Mouse (Mus musculus): ENCODE measurements around the gene Gtf2h5. TPM values are rescaled to one million over a fixed set of nuclear protein-coding genes. Genes with fewer than 3 reads are reported as not detected.

The Gtf2h5 gene
- 170 and 180 TPM in 2 replicates for polyA plus RNA-seq (2014; fragmentation: Nextera tagmentation; extraction: Ambion mirVana)

- peak within 1 kb of the TSS; percentile 75 for H3K4me2 ChIP-seq (ENCODE audit: low read depth, low read length)
- peaks cover 2% of the 10 kb centered on the region; the same call in 1 of the 2 replicates for H3K4me1 ChIP-seq (ENCODE audit: control insufficient read depth, insufficient read depth, low read length)
- peak within 1 kb of the TSS; percentile 83 for H3K27ac ChIP-seq (replicated peaks; ENCODE audit: low read depth, low read length)
- H3K9me3 ChIP-seq (replicated peaks; ENCODE audit: control insufficient read depth, low read length): no peaks in the 10 kb centered on the region
- WGBS: under 1% methylated on average over 70 of the region's 70 CpGs
- H3K27me3 ChIP-seq (ENCODE audit: control insufficient read depth, insufficient read depth, low read length): no peaks in the 10 kb centered on the region
- DNase-seq (ENCODE audit: low spot score): peak; percentile 98
- peak within 1 kb of the TSS; percentile 84 for H3K4me3 ChIP-seq (ENCODE audit: low read depth, low read length)
- H3K9ac ChIP-seq (replicated peaks; ENCODE audit: low read length): peak within 1 kb of the TSS; percentile 84
- ATAC-seq (replicated peaks; ENCODE audit: insufficient number of reproducible peaks, low FRiP score, low TSS enrichment, low read depth): peak; percentile 98
- no peaks in the 10 kb centered on the region for H3K36me3 ChIP-seq (replicated peaks; ENCODE audit: control insufficient read depth, insufficient read depth, low read depth, low read length)
Observed at GRCm38 (mm10) chr17:6079287-6080122, at the start of gene Gtf2h5, which contains the start of gene Serac1. Gene Gtf2h5 (plus strand): TSS chr17:6079786. Gene Serac1 (minus strand): TSS chr17:6079741.

GRCm38 (mm10) chr17:6035661-6036060 lies 43.9 kb upstream of the Gtf2h5 start:
- H3K36me3 ChIP-seq (replicated peaks; ENCODE audit: control insufficient read depth, insufficient read depth, low read depth, low read length): no peaks in the 10 kb centered on the region
- no peak overlapping the region for H3K27ac ChIP-seq (replicated peaks; ENCODE audit: low read depth, low read length)
- no peaks in the 10 kb centered on the region for H3K9me3 ChIP-seq (replicated peaks; ENCODE audit: control insufficient read depth, low read length)
- H3K9ac ChIP-seq (replicated peaks; ENCODE audit: low read length): no peak overlapping the region
- H3K4me2 ChIP-seq (ENCODE audit: low read depth, low read length): no peak overlapping the region
- H3K27me3 ChIP-seq (ENCODE audit: control insufficient read depth, insufficient read depth, low read length): no peaks in the 10 kb centered on the region
- no peak overlapping the region for H3K4me3 ChIP-seq (ENCODE audit: low read depth, low read length)
- WGBS: 39% methylated on average over 8 of the region's 8 CpGs
- H3K4me1 ChIP-seq (ENCODE audit: control insufficient read depth, insufficient read depth, low read length): no peaks in the 10 kb centered on the region
- ATAC-seq (replicated peaks; ENCODE audit: insufficient number of reproducible peaks, low FRiP score, low TSS enrichment, low read depth) (no peak), DNase-seq (ENCODE audit: low spot score) (no peak)

DNA sequence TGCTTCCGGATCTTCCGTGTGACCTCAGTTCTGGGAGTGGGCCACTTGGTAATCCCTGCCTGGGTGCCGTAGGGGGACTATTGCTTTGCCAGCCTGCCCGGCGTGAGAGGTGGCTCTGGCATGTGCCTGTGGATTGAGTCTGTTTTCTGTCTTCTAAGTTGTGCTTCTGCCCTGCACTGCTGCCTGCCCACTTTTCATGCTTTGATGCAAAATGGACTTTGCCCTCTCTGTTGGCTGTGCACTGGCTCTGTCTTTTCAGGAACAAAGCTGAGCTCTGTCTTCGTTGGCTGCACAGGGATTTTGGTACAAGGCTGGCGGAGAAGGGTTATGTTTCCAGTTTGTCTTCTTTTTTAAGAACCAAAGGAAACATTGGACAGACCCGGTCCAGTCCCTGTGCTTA lies 43.1 kb upstream of the Gtf2h5 start:
- Histone ChIP-seq H3K4me2 (ENCODE audit: low read depth, low read length) (no peak overlapping the region), H3K36me3 (replicated peaks; ENCODE audit: control insufficient read depth, insufficient read depth, low read depth, low read length) (no peaks in the 10 kb centered on the region), H3K4me1 (ENCODE audit: control insufficient read depth, insufficient read depth, low read length) (no peaks in the 10 kb centered on the region), H3K4me3 (ENCODE audit: low read depth, low read length) (no peak overlapping the region), H3K27ac (replicated peaks; ENCODE audit: low read depth, low read length) (no peak overlapping the region), H3K9me3 (replicated peaks; ENCODE audit: control insufficient read depth, low read length) (no peaks in the 10 kb centered on the region), H3K27me3 (ENCODE audit: control insufficient read depth, insufficient read depth, low read length) (no peaks in the 10 kb centered on the region), H3K9ac (replicated peaks; ENCODE audit: low read length) (no peak overlapping the region)
- ATAC-seq (replicated peaks; ENCODE audit: insufficient number of reproducible peaks, low FRiP score, low TSS enrichment, low read depth): no peak
- DNase-seq (ENCODE audit: low spot score): no peak
- WGBS: 83% methylated on average over 8 of the region's 8 CpGs

DNA sequence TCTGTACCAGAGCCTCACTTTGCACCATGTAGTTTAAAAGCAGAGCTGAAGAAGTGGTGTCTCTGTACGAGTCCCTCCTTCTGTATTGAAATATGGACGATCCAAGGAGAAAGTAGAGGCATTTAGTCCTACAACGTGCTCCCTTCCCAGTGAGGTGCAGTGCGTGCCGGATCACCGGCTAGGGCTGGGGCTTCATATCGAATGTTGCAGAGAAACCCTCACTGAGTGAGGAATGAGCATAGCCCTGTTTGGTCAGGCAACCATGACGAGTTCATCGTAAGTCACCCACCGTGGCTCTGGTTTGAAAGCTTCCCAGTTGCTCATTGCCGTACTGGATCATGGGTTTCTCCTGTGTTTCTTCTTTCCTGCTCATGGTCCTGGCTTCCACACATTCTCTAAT lies 42.7 kb upstream of the Gtf2h5 start:
- Histone ChIP-seq H3K27ac (replicated peaks; ENCODE audit: low read depth, low read length) (no peak overlapping the region), H3K4me2 (ENCODE audit: low read depth, low read length) (no peak overlapping the region), H3K4me1 (ENCODE audit: control insufficient read depth, insufficient read depth, low read length) (no peaks in the 10 kb centered on the region), H3K27me3 (ENCODE audit: control insufficient read depth, insufficient read depth, low read length) (no peaks in the 10 kb centered on the region), H3K4me3 (ENCODE audit: low read depth, low read length) (no peak overlapping the region), H3K36me3 (replicated peaks; ENCODE audit: control insufficient read depth, insufficient read depth, low read depth, low read length) (no peaks in the 10 kb centered on the region), H3K9ac (replicated peaks; ENCODE audit: low read length) (no peak overlapping the region), H3K9me3 (replicated peaks; ENCODE audit: control insufficient read depth, low read length) (no peaks in the 10 kb centered on the region)
- ATAC-seq (replicated peaks; ENCODE audit: insufficient number of reproducible peaks, low FRiP score, low TSS enrichment, low read depth): no peak
- 92% methylated on average over 11 of the region's 11 CpGs for WGBS
- DNase-seq (ENCODE audit: low spot score): no peak

DNA sequence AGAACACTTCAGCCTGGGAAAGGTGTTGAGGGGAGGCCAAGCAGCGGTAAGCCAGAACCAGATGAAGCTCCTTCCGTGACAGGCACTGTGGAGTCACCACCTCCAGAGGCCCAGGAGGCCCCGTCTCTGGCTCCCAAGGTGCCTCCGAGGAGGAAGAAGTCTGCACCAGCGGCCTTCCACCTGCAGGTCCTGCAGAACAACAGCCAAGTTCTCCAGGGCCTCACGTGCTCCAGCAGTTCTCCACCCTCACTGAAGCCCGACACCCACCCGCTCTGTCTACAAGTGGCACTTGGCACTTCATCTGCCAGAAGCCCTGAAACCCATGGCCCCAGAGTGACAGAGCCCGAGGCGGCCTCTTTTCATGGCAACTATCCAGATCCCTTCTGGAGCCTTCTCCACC lies 42.1 kb upstream of the Gtf2h5 start:
- H3K9me3 ChIP-seq (replicated peaks; ENCODE audit: control insufficient read depth, low read length): no peaks in the 10 kb centered on the region
- 93% methylated on average over 10 of the region's 10 CpGs for WGBS
- H3K4me2 ChIP-seq (ENCODE audit: low read depth, low read length): no peak overlapping the region
- no peak overlapping the region for H3K27ac ChIP-seq (replicated peaks; ENCODE audit: low read depth, low read length)
- H3K36me3 ChIP-seq (replicated peaks; ENCODE audit: control insufficient read depth, insufficient read depth, low read depth, low read length): no peaks in the 10 kb centered on the region
- no peaks in the 10 kb centered on the region for H3K27me3 ChIP-seq (ENCODE audit: control insufficient read depth, insufficient read depth, low read length)
- H3K4me1 ChIP-seq (ENCODE audit: control insufficient read depth, insufficient read depth, low read length): no peaks in the 10 kb centered on the region
- no peak overlapping the region for H3K9ac ChIP-seq (replicated peaks; ENCODE audit: low read length)
- H3K4me3 ChIP-seq (ENCODE audit: low read depth, low read length): no peak overlapping the region
- ATAC-seq (replicated peaks; ENCODE audit: insufficient number of reproducible peaks, low FRiP score, low TSS enrichment, low read depth) (no peak), DNase-seq (ENCODE audit: low spot score) (no peak)

DNA sequence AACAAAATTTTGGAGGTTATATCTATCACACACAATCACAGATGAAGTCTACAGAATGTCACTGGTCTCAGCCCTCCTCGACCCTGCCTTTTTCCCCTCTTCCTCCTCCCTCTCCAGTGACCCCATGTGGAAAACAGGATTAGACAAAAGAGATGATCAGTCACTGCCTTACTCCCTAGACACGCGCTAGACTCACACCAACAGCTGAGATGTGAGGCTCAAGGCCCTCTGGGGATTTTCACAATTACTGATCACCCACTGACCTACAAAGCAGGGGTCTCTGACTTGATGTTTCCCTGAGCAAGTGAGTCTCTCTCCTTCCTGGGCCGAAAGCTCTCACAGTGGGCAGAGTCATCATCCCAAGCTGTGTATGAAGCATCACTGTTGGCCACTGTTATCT lies 26.8 kb upstream of the Gtf2h5 start:
- Histone ChIP-seq H3K36me3 (replicated peaks; ENCODE audit: control insufficient read depth, insufficient read depth, low read depth, low read length) (no peaks in the 10 kb centered on the region; the same call in 1 of the 2 replicates), H3K4me3 (ENCODE audit: low read depth, low read length) (no peak overlapping the region), H3K9ac (replicated peaks; ENCODE audit: low read length) (no peak overlapping the region), H3K9me3 (replicated peaks; ENCODE audit: control insufficient read depth, low read length) (no peaks in the 10 kb centered on the region), H3K4me1 (ENCODE audit: control insufficient read depth, insufficient read depth, low read length) (no peaks in the 10 kb centered on the region), H3K27me3 (ENCODE audit: control insufficient read depth, insufficient read depth, low read length) (no peaks in the 10 kb centered on the region), H3K27ac (replicated peaks; ENCODE audit: low read depth, low read length) (no peak overlapping the region), H3K4me2 (ENCODE audit: low read depth, low read length) (no peak overlapping the region)
- 63% methylated on average over 4 of the region's 4 CpGs for WGBS
- DNase-seq (ENCODE audit: low spot score) (no peak), ATAC-seq (replicated peaks; ENCODE audit: insufficient number of reproducible peaks, low FRiP score, low TSS enrichment, low read depth) (no peak)

GRCm38 (mm10) chr17:6054934-6055355 lies 24.6 kb upstream of the Gtf2h5 start:
- ATAC-seq (replicated peaks; ENCODE audit: insufficient number of reproducible peaks, low FRiP score, low TSS enrichment, low read depth): no peak
- WGBS: 20% methylated on average over 5 of the region's 5 CpGs

GRCm38 (mm10) chr17:6062793-6063192 lies 16.8 kb upstream of the Gtf2h5 start:
- WGBS: 73% methylated on average over 8 of the region's 8 CpGs
- H3K27ac ChIP-seq (replicated peaks; ENCODE audit: low read depth, low read length): no peak overlapping the region
- no peaks in the 10 kb centered on the region for H3K27me3 ChIP-seq (ENCODE audit: control insufficient read depth, insufficient read depth, low read length)
- ATAC-seq (replicated peaks; ENCODE audit: insufficient number of reproducible peaks, low FRiP score, low TSS enrichment, low read depth) (no peak), DNase-seq (ENCODE audit: low spot score) (no peak)
- H3K4me2 ChIP-seq (ENCODE audit: low read depth, low read length): no peak overlapping the region
- no peaks in the 10 kb centered on the region; the same call in 1 of the 2 replicates for H3K36me3 ChIP-seq (replicated peaks; ENCODE audit: control insufficient read depth, insufficient read depth, low read depth, low read length)
- no peak overlapping the region for H3K4me3 ChIP-seq (ENCODE audit: low read depth, low read length)
- no peaks in the 10 kb centered on the region for H3K4me1 ChIP-seq (ENCODE audit: control insufficient read depth, insufficient read depth, low read length)
- no peak overlapping the region for H3K9ac ChIP-seq (replicated peaks; ENCODE audit: low read length)
- H3K9me3 ChIP-seq (replicated peaks; ENCODE audit: control insufficient read depth, low read length): no peaks in the 10 kb centered on the region

More at GRCm38 (mm10) chr17:6054934-6055355, 24.6 kb upstream of the Gtf2h5 start:
- Histone ChIP-seq H3K27ac (replicated peaks; ENCODE audit: low read depth, low read length) (no peak overlapping the region), H3K4me3 (ENCODE audit: low read depth, low read length) (no peak overlapping the region), H3K4me1 (ENCODE audit: control insufficient read depth, insufficient read depth, low read length) (no peaks in the 10 kb centered on the region), H3K36me3 (replicated peaks; ENCODE audit: control insufficient read depth, insufficient read depth, low read depth, low read length) (no peaks in the 10 kb centered on the region; the same call in 1 of the 2 replicates), H3K9me3 (replicated peaks; ENCODE audit: control insufficient read depth, low read length) (no peaks in the 10 kb centered on the region), H3K4me2 (ENCODE audit: low read depth, low read length) (no peak overlapping the region), H3K9ac (replicated peaks; ENCODE audit: low read length) (no peak overlapping the region), H3K27me3 (ENCODE audit: control insufficient read depth, insufficient read depth, low read length) (no peaks in the 10 kb centered on the region)
- DNase-seq (ENCODE audit: low spot score): peak; percentile 70

Measured in embryonic facial prominence, embryonic 11.5 days (tissue).